Mouse (Mus musculus) MEL (cell line): ENCODE results near the gene Proser1.

Experiments
- CHD1 ChIP-seq: IDR thresholded peaks from 2 replicates; pipeline ENCODE4 v1.6.1; 2012; ENCODE audit warnings: low read depth, mild to moderate bottlenecking, inconsistent platforms, low read length, improper control_type of control experiment
- CTCF ChIP-seq, 3 experiments: IDR thresholded peaks in 2 of 3; conservative IDR thresholded peaks in 1 of 3; 2 replicates each; pipeline ENCODE4 v1.5.1; 2011 to 2012; ENCODE audit warnings: low read length in 3 of 3, low read depth in 2 of 3, mild to moderate bottlenecking in 2 of 3, improper control_type of control experiment in 1 of 3, inconsistent platforms in 1 of 3, mixed read lengths in 1 of 3, moderate library complexity in 1 of 3; ENCODE audit not compliant: control insufficient read depth in 1 of 3, insufficient read depth in 1 of 3, poor library complexity in 1 of 3, severe bottlenecking in 1 of 3
- MAX ChIP-seq: IDR thresholded peaks from 2 replicates; pipeline ENCODE4 v1.6.1; 2011; ENCODE audit warnings: low read length, improper control_type of control experiment

GRCm38 (mm10) chr3:53421656-53422055 is 41.8 kb upstream of the Proser1 start:
- no peak for TF ChIP-seq MAX
- TF ChIP-seq CHD1 = no peak
- no peak for TF ChIP-seq CTCF (IDR thresholded peaks at IDR 0.05 in 2 of 3, conservative IDR thresholded peaks at IDR 0.05 in 1 of 3; ENCODE audit: control insufficient read depth in 1 of 3, insufficient read depth in 1 of 3, low read depth in 2 of 3, low read length in 3 of 3, poor library complexity in 1 of 3, severe bottlenecking in 1 of 3)
